Mouse (Mus musculus) gonadal fat pad, adult 2 months (tissue): ENCODE results near the gene Chfr. TPM values are rescaled to one million over a fixed set of nuclear protein-coding genes. Genes with fewer than 3 reads are reported as not detected.
"Not testable (repeated sequence)": the region's sequence is repeated elsewhere in the genome, so short reads cannot be mapped to it uniquely, and the experiment has no call there.

Experiments used
- DNase-seq: peaks from one replicate; pipeline ENCODE4 v3.0.0-alpha.2; 2012; ENCODE audit warnings: low read depth
- polyA plus RNA-seq: library from polyadenylated mRNA; depleted of rRNA; stranded (reverse); fragments of >200 nt; gene quantifications from 2 replicates; pipeline ENCODE4 v1.2.3, GENCODE M21; 2012

The Chfr gene
- polyA plus RNA-seq, 1 experiment = 42.0 TPM

- DNase-seq = no peak
Measured at GRCm38 (mm10) chr5:110108305-110108628, 27.4 kb upstream of the Chfr start.

- DNase-seq = no peak
Measured at GRCm38 (mm10) chr5:110109991-110110441, 25.6 kb upstream of the Chfr start, which contains the start of gene Zfp605. Zfp605 (plus strand) TSS chr5:110110092.

- DNase-seq = not testable (repeated sequence)
Measured at GRCm38 (mm10) chr5:110122380-110122779, 13.3 kb upstream of the Chfr start.

GRCm38 (mm10) chr5:110136087-110136464 is 434 bp downstream of the Chfr start:
- DNase-seq = no peak

- no peak for DNase-seq
Measured at GRCm38 (mm10) chr5:110137816-110138215, 2.2 kb downstream of the Chfr start.

- no peak for DNase-seq
Measured at GRCm38 (mm10) chr5:110139325-110139724, 3.7 kb downstream of the Chfr start.

- no peak for DNase-seq
Measured at GRCm38 (mm10) chr5:110140424-110140823, 4.8 kb downstream of the Chfr start.

GRCm38 (mm10) chr5:110142309-110142708 is 6.7 kb downstream of the Chfr start:
- no peak for DNase-seq

- DNase-seq = no peak
Measured at GRCm38 (mm10) chr5:110143007-110143406, 7.4 kb downstream of the Chfr start.

- DNase-seq = no peak
Measured at GRCm38 (mm10) chr5:110169374-110169773, 33.7 kb downstream of the Chfr start.

- DNase-seq = peak; percentile 41
Measured at GRCm38 (mm10) chr5:110176362-110177020, 40.8 kb downstream of the Chfr start, which contains the start of gene Golga3. Golga3 (plus strand) TSS chr5:110176701.

- no peak for DNase-seq
Measured at GRCm38 (mm10) chr5:110177021-110177420, 41.4 kb downstream of the Chfr start.

GRCm38 (mm10) chr5:110178628-110179027 is 43.0 kb downstream of the Chfr start:
- no peak for DNase-seq

- no peak for DNase-seq
Measured at GRCm38 (mm10) chr5:110181716-110182115, 46.1 kb downstream of the Chfr start.

- no peak for DNase-seq
Measured at GRCm38 (mm10) chr5:110203164-110203895, 67.7 kb downstream of the Chfr start.

GRCm38 (mm10) chr5:110204777-110205176 is 69.1 kb downstream of the Chfr start:
- DNase-seq = no peak

- DNase-seq = no peak
Measured at GRCm38 (mm10) chr5:110211312-110211711, 75.7 kb downstream of the Chfr start.

- DNase-seq = peak; percentile 79
Measured at GRCm38 (mm10) chr5:110216780-110217179, 81.1 kb downstream of the Chfr start.

GRCm38 (mm10) chr5:110220331-110220730 is 84.7 kb downstream of the Chfr start:
- DNase-seq = no peak
